Mouse (Mus musculus): ENCODE results near the gene Rnf215.

- no peak for TF ChIP-seq CTCF (conservative IDR thresholded peaks at IDR 0.05; ENCODE audit: insufficient read depth, insufficient read length, low read depth, low read length)
- TF ChIP-seq POLR2A (IDR thresholded peaks at IDR 0.05; ENCODE audit: low read depth, low read length): no peak
These were observed 23.0 kb upstream of the Rnf215 start for GRCm38 (mm10) chr11:4112033-4112432.
